Mouse (Mus musculus) cortical plate, adult 2 months (tissue): ENCODE measurements around the gene Ift43. TPM values are rescaled to one million over a fixed set of nuclear protein-coding genes. Genes with fewer than 3 reads are reported as not detected.

Experiments used
- H3K27ac ChIP-seq: fragments of 200-500 bp; 2 replicates; pipeline ENCODE4 v1.5.1; 2012; ENCODE audit warnings: low read length, control low read depth, inconsistent platforms; ENCODE audit not compliant: insufficient read depth
- H3K4me1 ChIP-seq: fragments of 200-500 bp; 2 replicates; pipeline ENCODE4 v1.6.1; 2011; ENCODE audit warnings: low read length; ENCODE audit not compliant: control insufficient read depth, insufficient read depth
- H3K4me3 ChIP-seq: fragments of 200-500 bp; 2 replicates; pipeline ENCODE4 v1.5.1; 2011; ENCODE audit warnings: mild to moderate bottlenecking, low read length, control low read depth; ENCODE audit not compliant: insufficient read depth
- CTCF ChIP-seq: fragments of 200-500 bp; IDR thresholded peaks from 2 replicates; pipeline ENCODE4 v1.5.1; 2011; ENCODE audit warnings: mild to moderate bottlenecking, control low read depth, low read length; ENCODE audit not compliant: insufficient read depth; ENCODE audit errors: extremely low read depth
- POLR2A ChIP-seq: fragments of 200-500 bp; IDR thresholded peaks from 2 replicates; pipeline ENCODE4 v1.6.1; 2011; ENCODE audit warnings: mild to moderate bottlenecking, low read length, control low read depth; ENCODE audit not compliant: insufficient read depth; ENCODE audit errors: extremely low read depth
- polyA plus RNA-seq: library from polyadenylated mRNA; depleted of rRNA; stranded (reverse); fragments of >200 nt; gene quantifications from 2 replicates; pipeline ENCODE4 v1.2.3, GENCODE M21; 2012

The Ift43 gene
- polyA plus RNA-seq, 1 experiment, result 22.1 TPM

GRCm38 (mm10) chr12:86055306-86055705 lies 27.0 kb upstream of the Ift43 start:
- TF ChIP-seq CTCF (no peak), POLR2A (no peak)
- Histone ChIP-seq H3K27ac (no peak overlapping the region), H3K4me1 (no peaks in the 10 kb centered on the region), H3K4me3 (no peak overlapping the region)

DNA sequence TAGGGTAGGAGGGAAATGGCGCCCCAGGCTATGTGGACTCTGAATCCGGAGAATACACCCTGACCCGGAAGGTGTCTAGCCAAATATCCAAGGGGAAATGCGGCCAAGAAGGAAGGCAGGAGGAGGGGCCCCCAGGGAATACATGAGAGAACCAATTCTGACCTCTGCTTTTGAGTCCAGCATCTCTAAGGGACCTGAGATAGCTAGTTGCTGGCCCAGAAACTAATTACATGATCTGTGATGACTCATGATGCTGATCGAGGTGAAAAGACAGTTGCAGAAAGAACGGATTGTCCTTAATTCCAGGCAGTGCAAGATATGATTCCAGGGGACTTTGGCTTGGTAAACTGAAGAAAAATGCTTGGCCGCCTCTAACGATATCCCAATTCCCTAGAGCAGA lies 25.4 kb upstream of the Ift43 start:
- TF ChIP-seq POLR2A (no peak), CTCF (no peak)
- no peak overlapping the region for H3K4me3 ChIP-seq
- no peak overlapping the region for H3K27ac ChIP-seq
- H3K4me1 ChIP-seq, result no peaks in the 10 kb centered on the region

DNA sequence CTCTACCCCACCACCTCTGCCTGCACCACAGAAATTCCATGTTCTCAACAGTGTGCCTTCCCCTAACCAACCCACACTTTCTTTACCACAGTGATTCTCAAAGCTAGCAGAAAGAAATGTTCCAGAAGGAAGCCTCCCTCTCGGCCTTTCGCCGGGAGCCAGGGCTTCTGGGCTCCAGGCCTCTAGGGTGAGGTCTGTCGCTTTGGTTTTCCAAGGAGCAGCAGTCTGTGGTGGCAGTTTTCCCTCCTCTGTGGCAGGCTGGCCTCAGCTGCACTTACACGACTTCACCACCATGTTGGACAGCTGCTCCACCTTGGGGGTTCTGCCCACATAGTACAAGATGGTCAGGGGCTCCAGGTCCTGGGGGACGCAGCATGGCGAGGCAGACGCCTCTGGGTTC lies 24.8 kb upstream of the Ift43 start:
- Histone ChIP-seq H3K4me3 (no peak overlapping the region), H3K27ac (no peak overlapping the region), H3K4me1 (no peaks in the 10 kb centered on the region)
- TF ChIP-seq POLR2A (no peak), CTCF (no peak)

DNA sequence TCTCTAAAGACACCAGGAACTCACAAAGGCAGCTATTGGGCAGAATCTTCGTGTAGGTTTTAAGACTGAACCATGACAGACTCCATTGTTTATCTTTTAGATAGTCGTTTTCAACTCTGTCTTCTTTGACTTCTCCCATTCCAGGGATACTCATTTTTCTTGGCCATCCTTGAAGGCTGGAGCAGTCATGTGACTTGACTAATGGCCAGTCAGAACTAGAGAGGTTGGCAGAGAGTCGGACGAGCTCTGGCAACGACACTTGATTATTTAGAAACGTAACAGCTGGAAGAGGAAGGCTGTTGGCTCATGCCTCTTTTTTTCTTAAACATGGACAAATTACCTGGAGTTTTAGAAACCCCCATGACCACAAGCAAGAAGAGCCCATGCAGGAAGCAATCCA lies 23.0 kb upstream of the Ift43 start:
- Histone ChIP-seq H3K4me3 (no peak overlapping the region), H3K27ac (no peak overlapping the region)
- TF ChIP-seq POLR2A, result no peak
- TF ChIP-seq CTCF, result no peak

GRCm38 (mm10) chr12:86064796-86065195 lies 17.5 kb upstream of the Ift43 start:
- Histone ChIP-seq H3K4me1 (no peaks in the 10 kb centered on the region), H3K4me3 (no peak overlapping the region), H3K27ac (no peak overlapping the region)
- no peak for TF ChIP-seq POLR2A
- TF ChIP-seq CTCF, result no peak

More for the DNA sequence above, 23.0 kb upstream of the Ift43 start:
- H3K4me1 ChIP-seq, result no peaks in the 10 kb centered on the region

DNA sequence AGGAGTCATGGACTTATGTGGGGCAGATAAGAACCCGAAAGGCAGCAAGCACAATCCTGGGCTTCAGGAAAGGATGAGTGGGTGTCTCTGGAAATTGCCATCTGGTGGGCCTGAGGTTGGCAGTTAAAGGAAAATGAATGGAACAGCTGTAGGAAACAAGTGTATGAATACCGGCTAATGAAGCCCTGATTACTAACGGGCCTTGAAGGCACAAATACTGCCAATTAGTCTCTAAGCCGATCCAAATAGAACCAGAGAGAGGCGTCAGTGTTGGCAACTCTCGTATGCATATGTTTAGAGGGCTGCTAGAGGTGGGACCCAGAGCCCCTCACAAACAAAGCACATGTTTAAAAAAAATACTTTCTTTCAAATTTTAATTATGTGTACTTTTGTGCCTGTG lies 10.9 kb upstream of the Ift43 start:
- H3K4me1 ChIP-seq, result no peaks in the 10 kb centered on the region; the same call in 1 of the 2 replicates
- H3K4me3 ChIP-seq, result no peak overlapping the region
- H3K27ac ChIP-seq, result no peak overlapping the region
- TF ChIP-seq CTCF (no peak), POLR2A (no peak)

- peak; percentile 25; the same call in 1 of the 2 replicates for TF ChIP-seq POLR2A
- no peak for TF ChIP-seq CTCF
These were observed 7.7 kb upstream of the Ift43 start for GRCm38 (mm10) chr12:86074681-86075080.

GRCm38 (mm10) chr12:86075358-86075757 lies 7.0 kb upstream of the Ift43 start:
- no peak for TF ChIP-seq CTCF
- no peak for TF ChIP-seq POLR2A
- Histone ChIP-seq H3K27ac (no peak overlapping the region), H3K4me3 (no peak overlapping the region; the same call in 1 of the 2 replicates), H3K4me1 (no peaks in the 10 kb centered on the region; the same call in 1 of the 2 replicates)

More at GRCm38 (mm10) chr12:86074681-86075080, 7.7 kb upstream of the Ift43 start:
- no peaks in the 10 kb centered on the region; the same call in 1 of the 2 replicates for H3K4me1 ChIP-seq
- H3K27ac ChIP-seq, result no peak overlapping the region
- H3K4me3 ChIP-seq, result no peak overlapping the region

DNA sequence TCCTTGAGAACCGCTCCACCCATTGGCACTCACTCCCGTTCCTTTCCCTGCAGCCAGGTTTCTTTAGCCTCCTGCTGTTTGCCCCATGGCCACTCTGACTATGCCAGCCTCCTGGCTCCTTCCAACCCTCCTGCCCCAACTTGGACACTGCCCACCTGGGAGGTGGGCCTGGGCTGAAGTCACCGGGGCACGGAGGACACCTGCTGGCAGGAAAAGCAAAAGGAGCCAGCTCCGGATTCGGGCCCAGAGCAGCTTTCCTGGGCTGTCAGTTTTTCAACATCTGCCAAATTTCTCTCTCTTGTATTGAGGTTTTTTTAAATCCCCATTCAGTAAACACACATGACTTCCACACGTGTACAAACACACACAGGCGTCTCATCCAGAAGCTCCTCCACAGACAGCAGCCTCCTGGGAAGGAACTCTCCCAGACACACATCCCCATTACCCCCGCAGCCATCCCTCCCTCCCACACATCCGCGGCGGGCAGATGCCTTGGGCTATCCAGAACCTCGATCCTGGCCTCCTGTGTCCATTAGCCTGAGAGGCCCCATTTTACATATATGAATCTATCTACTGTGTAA lies 5.9 kb upstream of the Ift43 start:
- Histone ChIP-seq H3K4me1 (no peaks in the 10 kb centered on the region; the same call in 1 of the 2 replicates), H3K27ac (peak overlapping the region; percentile 6; the same call in 1 of the 2 replicates), H3K4me3 (peak overlapping the region; percentile 44)
- TF ChIP-seq CTCF (peak; percentile 33), POLR2A (no peak)

- Histone ChIP-seq H3K27ac (no peak overlapping the region; the same call in 1 of the 2 replicates), H3K4me1 (no peaks in the 10 kb centered on the region; the same call in 1 of the 2 replicates), H3K4me3 (peak overlapping the region; percentile 44)
- no peak for TF ChIP-seq POLR2A
- TF ChIP-seq CTCF, result no peak
These were observed 5.0 kb upstream of the Ift43 start for GRCm38 (mm10) chr12:86077322-86077721.

- H3K4me1 ChIP-seq, result no peaks in the 10 kb centered on the region; the same call in 1 of the 2 replicates
- peak overlapping the region; percentile 44 for H3K4me3 ChIP-seq
- TF ChIP-seq CTCF (no peak), POLR2A (no peak)
- H3K27ac ChIP-seq, result 0 out of 2 replicates have a peak overlapping the region, but pooled peaks have one; percentile 30
These were observed 4.6 kb upstream of the Ift43 start for GRCm38 (mm10) chr12:86077736-86078135.
